Mouse (Mus musculus) lung, postnatal 0 days (tissue): ENCODE measurements around the gene Gps1.

Source experiments
- CTCF ChIP-seq: IDR thresholded peaks from 2 replicates; pipeline ENCODE4 v1.5.1; 2016; ENCODE audit warnings: antibody characterized with exemption, mild to moderate bottlenecking
- EP300 ChIP-seq: IDR thresholded peaks from 2 replicates; pipeline ENCODE4 v1.6.1; 2016; ENCODE audit warnings: antibody characterized with exemption, mild to moderate bottlenecking, control low read depth

DNA sequence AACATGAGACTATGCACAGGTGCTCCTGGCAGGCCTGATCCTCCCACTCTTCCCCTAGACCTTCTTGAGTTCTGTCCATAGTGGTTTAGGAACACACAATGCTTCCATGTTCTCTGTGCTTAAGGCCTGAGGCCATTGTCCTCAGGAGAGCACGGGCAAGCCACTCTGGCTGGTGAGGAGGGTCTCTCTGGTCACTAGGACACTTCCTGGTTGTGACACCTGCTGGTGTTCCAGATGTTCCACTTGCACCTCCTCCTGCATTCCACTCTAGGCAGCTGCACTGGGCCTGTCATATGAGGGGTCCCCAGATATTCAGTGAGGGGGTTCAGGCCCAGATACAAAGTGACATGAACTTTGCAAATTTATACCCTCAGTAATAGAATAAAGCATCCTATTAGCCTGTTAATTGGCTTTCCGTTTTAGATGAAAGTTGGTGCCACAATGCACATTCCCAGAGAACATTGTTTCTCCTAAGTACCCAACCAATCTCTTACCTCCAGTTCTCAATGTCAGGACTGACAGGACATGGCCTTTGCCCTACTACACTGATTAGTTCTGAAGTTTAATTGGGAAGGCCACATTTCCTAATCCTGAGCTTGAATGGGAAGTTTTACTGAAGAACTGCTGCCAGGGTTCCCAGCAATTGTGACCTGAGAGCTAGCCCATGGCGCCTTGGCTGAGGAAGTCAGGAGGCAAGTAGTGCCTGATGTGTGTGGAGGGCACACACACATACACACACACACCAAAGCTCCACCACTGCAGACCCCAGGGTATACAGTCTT lies 47.8 kb downstream of the Gps1 start:
- TF ChIP-seq CTCF, result no peak
- TF ChIP-seq EP300, result no peak
